Mouse (Mus musculus) layer of hippocampus, adult 11-12 months (tissue): ENCODE results near the gene Wdr81.

ENCODE experiments used
- DNase-seq: peaks from one replicate; pipeline ENCODE4 v3.0.0; 2022; ENCODE audit warnings: low spot score

Gene Wdr81

DNA sequence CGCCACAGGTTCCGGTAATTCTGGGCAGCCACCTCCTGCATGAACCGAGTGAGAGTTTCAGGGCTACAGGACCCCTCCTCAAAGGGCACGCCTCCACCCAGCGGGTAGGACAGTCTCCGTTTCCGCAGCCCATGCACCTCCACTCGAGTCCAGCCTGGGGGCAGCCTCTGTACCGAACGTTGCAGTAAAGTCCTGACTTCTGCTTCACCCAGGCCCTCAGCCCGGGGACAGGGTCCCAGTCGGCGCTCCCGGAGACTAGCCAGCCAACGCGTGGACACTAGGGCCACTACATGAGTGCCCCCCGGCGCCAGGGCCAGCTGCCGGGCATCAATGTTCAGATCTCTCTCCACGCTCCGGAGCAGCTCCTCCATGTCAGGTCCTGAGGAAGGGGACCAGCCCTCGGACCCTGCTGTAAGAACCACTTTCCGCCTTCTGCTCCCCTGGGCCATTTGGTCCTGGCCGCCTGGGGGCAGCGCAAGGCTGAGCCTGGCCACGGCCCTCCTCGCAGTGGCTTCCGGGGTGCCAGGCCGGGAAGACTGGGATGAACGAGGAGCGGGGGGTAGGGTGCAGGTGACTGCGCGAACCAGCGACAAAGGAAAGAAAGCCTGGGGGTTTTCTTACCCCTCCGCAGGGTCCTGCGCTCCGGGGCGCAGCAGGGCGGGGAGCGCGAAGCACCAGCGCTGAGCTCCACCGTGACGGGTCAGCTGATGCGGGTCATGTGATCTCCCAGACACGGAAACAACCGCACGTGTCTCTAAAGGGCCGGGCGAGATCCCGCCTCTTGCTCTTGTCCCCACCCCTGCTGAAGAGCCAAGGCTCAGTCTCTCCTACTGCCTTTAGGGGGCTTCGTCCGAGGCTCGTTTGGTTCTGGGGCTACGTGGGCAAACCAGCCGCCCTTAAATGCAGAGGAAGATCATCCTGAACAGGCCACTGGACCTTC lies at the start of gene Wdr81:
Gene Wdr81, minus strand, starts transcription at position 727 of the 940 bp plus-strand sequence.
- DNase-seq: peak; percentile 90

DNA sequence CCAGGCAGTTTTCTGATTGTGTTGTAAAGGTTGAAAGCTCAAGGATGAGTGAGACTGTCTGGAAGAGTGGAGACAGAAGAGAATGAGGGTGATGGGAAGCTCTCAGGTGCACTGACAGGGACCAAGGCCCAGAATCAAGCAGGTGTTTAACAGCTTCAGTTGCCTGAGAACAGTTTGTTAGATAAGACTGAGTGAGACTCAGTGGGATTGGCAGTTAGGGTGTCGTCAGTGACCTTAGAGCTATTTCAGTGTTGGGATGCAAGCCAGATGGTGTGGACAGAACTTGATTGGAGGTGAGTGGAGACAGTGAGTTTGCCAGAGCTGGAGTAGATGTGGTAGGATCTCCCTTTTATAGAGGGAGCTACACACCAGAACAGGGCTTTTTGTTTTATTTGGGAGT lies 43.6 kb upstream of the Wdr81 start:
- no peak for DNase-seq

DNA sequence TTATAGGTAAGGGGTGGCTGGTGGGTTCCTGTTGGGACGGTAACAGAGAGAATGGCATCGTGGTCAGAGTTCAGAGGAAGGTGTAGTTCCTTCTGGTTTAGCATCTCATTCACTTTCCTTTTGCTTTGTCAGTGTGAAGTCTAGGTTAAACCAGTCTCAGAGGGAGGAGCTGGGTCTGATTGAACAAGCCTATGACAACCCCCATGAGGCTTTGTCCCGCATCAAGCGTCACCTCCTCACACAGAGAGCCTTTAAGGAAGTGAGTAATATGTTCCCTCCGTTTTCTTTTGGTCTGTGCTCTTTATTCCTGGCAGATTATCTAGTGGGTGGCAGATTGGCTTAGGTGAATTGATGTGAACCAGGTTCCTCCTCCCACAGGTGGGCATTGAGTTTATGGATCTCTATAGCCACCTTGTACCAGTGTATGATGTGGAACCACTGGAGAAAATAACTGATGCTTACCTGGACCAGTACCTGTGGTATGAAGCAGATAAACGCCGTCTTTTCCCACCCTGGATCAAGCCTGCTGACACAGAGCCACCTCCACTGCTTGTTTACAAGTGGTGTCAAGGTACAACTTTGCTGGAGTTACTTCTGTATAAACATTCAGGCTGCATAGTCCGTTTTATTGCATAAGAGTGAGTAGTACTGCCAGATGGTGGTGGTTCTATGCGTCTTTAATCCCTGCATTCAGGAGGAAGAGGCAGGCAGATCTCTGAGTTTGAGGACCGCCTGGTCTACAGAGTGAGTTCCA lies 40.0 kb upstream of the Wdr81 start:
- no peak for DNase-seq

DNA sequence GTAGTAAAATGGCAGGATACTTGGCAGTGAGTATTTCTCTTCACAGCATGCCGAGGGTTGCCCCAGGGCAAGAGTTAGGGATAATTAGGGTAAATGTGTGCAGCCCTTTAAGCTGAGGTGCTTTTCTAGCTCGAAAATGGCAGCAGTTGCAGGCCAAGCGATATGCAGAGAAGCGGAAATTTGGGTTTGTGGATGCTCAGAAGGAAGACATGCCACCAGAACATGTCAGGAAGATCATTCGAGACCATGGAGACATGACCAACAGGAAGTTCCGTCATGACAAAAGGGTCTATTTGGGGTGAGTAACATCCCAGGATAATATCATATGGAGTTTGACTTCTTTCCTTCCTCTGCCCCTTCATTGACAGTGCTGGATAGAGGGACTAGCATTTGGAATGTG lies 33.0 kb upstream of the Wdr81 start:
- no peak for DNase-seq

DNA sequence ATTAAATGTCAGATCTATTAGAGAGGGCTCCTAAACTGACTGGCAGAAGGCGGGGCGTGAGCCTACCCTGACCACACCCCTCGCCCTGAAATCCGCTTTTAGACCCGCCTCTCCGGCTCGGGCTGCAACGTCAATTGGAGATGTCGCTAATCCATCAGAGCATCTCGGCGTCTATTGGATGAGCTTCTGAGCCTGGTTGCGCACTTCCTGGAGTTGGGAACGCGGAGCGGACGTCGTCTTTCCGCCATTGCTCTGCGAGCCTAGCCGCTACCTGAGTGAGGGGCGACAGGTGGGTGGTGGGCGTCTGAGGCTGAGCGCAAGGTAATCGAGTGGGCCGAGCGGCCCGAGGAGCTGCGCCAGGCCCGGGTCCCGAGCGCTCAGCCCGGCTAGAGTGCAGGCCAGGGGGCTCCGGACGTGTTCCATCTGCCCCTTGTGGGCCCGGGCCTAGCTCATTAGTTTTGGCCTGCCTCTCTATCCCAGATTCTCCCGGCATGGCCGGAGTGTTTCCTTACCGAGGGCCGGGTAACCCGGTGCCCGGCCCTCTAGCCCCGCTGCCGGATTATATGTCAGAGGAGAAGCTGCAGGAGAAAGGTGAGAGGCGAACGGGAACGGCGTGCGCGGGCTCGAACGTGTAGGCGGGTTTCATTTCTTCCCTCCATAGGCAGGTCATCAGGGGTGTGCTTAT lies 32.2 kb upstream of the Wdr81 start, which contains the start of gene Prpf8:
Gene Prpf8, plus strand, starts transcription at position 216 of the 685 bp plus-strand sequence.
- DNase-seq: peak; percentile 99

DNA sequence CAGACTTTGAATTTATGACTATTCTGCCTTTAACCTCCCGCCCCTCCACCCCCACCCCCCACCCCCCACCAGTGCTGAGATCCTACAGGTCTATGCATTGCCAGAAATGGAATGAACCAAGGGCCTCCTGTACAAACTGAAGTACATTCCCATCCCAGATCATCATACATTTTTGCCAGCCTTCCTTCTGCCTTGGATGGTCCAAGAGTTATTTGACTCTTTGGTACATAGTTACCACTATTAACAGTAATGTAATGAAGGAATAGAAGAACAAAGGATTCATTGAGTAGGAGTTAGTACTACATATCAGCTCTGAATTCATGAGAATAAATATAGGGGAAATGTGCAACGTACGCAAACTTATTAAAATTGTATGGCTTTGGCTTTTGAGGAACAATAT lies 31.7 kb upstream of the Wdr81 start:
- DNase-seq: no peak

DNA sequence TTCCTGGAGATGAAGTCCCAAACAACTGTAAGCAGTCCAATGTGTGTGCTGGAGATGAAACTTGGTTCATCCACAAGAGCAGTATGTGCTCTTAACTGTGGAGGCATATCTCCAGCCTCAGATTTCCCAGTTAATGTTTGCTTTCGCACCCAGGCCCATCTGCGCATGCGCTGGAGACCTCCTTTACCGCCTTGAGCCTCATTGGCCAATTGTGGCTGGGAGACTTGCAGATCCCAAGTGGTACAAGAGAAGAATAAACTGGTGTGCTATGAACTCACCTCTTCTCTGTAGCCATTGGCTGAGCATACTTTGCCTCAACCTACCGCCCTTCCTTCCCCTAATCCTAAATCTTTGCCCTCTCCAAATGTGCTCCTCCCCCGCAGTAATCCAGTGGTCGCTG lies 18.9 kb upstream of the Wdr81 start:
- DNase-seq: no peak

DNA sequence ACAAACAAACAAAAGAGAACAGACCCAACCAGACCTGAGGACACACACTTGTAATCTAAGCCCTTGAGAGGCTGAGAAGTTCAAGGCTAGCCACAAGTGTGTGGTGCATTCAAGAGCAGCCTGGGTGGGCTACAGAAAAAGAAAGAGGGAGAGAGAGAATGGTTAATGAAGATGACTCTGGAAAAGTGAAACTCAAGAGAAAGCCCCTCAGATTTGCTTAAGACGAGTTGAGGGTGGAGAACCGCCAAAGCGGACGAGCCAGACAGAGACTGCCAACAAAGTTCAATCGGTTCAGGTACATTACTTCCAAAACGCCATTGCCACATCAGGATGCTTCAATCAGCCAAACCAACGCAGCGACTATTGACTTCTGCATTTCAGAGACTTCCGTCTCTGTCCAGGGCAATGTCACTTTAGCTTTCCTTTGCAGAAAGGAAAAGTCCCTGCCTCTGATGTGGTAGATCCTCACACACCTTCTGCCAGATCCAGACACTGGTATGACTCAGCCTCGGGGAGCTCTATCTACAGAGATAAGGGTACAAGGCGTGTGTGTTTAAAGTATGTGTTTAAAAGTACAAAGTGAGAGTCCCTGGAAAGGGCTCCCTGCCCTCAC lies 18.1 kb upstream of the Wdr81 start:
- no peak for DNase-seq

DNA sequence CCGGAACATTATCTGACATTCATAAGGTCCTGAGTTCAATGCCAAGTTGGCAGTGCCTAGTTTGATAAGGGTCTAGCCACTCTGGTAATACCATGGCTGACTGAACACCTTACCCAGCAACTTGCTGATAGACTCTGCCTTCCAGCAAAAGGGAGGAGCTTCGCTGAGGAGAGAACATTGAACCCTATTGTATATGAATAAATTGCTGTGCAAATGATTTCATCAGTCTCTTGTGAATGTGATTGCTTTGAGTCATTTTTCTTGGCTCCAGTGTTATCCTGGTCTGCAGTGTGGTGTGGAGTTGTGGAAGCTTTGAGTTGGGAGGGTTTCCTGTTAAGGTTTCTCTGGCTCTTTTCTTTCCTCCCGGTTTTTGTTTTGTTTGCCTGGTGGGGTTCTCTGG lies 16.2 kb upstream of the Wdr81 start:
- DNase-seq: no peak

DNA sequence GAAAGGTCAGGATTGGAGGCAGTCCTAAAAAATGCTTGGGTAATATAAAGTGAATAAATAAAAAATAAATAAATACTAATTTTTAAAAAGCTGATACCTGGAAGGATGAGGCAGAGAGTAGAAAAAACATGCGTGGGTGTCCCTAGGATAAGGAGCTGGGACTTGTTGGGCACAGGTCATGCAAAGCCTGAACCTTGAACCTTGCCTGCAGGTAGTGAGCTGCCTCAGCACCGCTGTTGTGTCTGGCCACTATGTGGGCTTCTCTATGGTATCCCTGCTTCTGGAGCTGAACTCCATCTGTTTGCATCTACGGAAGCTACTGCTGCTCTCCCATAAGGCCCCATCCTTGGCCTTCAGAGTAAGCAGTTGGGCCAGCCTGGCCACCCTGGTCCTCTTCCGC lies 14.7 kb upstream of the Wdr81 start:
- no peak for DNase-seq

DNA sequence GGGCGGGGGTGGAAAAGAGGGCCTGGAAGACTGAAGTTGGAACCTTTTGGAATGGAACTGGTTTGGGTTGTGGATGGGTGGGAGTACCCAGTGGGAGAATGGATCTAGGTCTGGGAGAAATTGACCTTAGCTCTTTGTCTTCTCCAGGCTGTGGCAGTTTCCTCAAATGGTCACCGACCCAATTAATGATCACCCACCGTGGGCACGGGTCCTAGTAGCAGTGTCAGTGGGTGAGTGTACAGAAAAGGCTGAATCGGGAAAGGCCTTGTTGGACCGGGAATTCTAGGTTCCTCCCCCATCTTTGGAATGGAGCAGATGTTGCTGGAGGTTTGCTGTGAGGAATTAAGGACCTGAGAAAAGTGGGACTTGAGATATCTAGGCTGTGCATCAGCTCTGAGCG lies 13.9 kb upstream of the Wdr81 start:
- no peak for DNase-seq

DNA sequence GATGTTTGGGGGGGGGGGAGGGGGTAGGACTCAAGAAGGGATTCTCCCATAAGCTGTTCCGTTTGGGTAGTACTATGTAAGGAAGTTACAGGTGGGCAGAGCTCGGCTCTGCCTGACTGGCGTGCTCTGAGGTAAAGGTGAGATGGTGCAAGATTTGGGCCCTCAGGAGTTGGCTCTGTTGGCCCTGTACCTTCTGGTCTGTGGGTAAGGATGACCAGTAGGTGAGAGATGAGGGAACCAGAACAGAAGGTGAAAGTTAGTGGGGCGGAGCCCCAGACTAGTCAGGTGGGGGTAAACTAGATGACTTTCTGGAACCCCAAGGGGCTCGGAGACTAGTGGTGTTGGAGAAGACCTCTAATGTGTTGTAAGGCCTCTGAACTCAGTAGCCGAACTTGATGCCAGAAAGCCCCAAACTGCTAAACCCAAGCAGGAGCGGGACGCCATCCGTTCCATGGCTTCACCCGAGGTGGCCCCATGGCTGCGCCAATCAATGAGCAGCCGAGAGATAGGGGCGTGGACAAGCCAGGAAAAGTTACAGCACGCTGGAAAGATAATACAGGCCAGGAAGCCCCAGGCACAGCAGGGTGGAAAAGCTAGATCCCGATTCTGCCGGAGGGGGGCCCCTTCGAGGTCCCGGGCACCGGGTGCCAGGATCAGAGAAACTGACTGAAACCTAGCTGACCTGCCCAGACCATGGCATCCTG lies 13.1 kb upstream of the Wdr81 start:
- DNase-seq: no peak

DNA sequence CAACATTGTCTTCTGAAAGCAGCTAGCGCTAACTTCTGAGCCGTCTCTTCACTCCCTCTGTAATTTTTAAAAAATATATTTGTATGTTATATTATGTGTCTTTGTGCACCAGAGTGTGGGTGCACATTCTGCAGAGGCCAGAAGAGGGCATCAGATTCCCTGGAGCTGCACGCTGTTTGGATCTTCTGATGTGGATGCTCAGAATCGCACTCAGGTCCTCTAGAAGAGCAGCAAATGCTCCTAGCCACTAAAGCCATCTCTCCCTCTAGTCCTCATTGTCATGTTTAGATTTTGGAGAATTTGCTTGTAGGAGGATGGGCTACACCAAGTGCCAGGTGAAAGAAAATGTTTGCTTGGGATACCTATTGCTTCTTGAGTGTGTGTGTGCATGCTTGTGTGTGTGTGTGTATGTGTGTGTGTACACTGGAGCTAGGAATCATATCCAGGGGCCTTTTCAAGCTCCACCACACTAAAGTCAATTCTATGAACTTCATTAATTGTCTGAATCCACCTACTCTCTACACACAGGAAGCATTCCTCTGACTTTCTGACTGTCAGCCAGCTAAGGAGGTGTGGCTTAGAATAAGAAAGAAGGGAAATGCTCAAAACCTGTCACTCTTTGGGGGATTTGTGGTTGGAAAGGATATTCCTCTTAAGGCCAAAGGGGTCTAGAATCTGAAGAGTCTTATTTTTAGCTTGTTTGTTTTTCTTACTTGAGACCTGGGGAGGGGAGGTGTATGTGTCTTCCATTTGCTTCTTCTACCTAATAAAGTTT lies 12.4 kb upstream of the Wdr81 start:
- no peak for DNase-seq

DNA sequence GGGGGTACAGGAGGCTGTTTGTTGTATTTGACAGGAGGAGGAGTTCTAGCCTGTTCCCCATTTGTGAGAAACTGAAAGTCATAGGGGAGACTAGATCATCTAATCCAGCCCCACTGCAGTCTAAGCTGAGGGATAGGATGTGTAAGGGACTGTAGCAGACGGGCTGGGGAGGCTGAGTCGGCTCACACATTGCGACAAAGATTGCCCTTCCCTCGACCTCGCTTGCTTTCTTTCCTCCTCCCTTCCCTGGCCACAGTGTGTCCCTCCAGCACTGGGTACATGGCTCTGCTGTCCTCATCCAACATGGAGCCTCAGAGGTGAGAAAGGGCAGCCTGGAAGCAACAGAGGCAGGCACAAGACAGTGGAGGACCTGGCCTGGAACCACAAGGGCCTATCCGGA lies 10.5 kb upstream of the Wdr81 start:
- no peak for DNase-seq

DNA sequence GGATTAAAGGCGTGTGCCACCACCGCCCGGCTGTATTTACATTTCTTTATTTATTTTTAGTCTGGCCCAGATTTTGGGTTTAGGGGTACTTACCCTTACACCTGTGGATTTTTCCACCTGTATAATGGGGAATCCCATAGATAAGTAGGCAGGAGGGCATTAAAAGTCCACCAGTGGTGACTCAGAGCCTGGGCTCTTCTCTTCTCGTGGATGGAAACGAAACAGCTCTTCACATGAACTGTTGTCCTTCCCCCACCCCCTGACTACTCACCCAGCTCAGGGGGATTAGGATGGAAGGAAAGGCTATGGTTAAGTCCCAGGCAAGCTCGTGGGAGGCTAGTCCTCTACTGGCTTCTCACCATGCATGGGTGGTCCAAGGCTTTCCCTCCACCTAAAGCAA lies 9.9 kb upstream of the Wdr81 start:
- no peak for DNase-seq

DNA sequence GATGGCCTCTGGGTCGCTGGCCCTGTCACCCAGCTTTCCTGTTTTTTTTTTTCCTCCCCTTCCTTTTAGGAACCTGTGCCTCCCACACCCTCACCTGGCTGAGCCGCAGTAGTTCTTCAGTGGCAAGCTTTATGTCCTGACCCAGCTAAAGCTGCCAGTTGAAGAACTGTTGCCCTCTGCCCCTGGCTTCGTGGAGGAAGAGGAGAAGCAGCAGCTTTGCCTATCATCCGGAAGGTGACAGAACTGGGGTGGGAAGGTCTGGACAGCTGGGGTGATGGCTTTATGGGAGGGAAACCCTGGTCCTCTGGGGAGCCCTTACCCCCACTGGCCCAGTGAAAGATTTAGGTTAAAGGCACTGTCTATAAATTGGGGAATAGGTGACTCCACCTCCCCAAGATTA lies 9.1 kb upstream of the Wdr81 start:
- no peak for DNase-seq

DNA sequence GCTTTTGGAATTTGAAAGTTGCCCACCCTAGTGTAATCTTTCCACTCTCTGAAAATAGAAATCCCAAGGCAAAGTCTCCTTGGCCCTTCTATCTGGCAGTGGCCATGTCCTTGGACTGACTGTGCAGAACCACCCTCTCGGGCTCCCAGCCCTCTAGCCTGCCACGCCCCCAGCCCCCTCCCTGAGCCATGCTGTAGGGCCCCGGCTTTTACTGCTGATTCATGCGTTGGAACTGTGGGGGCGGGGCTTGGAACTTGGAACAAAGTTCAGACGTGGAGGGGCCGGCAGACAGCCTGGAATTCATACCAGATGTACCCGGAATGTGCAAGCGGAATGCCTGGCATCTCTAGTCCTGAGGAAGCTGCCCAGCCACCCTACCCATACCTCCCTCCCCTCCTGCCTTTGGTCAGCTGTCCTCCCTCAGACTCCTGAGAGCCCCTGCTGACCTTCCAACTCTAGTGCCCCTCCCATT lies 8.4 kb upstream of the Wdr81 start:
- DNase-seq: peak; percentile 71

DNA sequence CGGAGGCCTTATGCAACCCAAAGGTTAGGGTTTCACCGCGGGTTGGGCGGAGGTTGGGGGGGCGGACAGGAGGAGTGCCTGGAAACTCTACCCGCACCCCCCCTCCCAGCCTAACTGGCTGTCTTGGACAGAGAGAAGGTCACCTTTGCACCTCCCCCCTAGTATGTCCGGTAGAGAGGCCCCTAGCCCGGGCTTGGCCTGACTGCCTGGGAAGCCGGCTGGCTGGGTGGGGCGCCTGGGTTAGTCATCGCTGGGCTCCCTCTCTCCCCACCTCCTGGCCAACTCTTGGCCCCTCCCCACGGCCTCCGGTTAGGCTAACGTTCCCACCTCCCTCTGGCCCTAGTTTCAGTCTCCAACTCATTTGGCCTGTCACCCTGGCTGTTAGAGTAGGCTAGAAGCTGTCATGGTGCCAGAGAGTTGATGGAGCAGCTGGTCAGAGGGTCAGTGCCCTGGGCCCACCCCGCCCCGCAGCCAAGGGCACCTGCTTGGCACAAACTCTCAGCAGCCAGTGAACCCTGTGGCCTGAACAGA lies 7.8 kb upstream of the Wdr81 start:
- no peak for DNase-seq

DNA sequence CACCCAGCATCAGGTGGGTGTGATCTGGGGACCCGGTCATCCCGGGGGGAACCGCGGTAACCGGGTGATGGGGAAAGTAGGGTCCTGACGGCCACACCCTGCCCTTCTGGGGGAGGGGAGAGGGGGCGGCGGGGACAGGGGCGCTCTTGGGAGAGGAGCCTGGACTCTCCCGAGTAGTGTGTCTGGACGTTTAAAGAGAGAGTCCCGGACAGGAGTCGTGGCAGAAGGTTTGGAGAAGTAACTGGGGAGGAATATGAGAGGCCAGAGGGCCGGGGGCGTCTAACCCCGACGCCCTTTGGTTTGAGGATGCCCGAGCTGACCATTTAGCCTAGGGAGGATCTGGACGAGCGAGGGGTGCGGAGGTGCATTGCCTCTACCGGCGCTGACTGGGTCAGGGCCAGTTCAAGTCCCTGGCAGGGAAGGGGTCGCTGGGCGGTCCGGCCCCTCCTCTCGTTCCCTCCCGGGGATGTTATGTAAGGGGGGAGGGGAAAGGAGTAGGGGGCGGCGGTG lies 7.3 kb upstream of the Wdr81 start:
- no peak for DNase-seq
